Mouse (Mus musculus) CD4-positive helper T cell, adult 2 months (primary cell): ENCODE measurements at regions not wholly inside any gene's neighbourhood (a gene's known extent, or its start where the extent isn't known, plus 50 kb on each side); places are given as distances from the start of the nearest gene placed in this dataset.
A peak's percentile ranks its signal among the peaks of the same experiment; 100 is the strongest.

ENCODE experiments used
- DNase-seq: peaks from one replicate; pipeline ENCODE4 v3.0.0-alpha.2; 2012; ENCODE audit warnings: low read depth, missing footprints, low spot score

DNA sequence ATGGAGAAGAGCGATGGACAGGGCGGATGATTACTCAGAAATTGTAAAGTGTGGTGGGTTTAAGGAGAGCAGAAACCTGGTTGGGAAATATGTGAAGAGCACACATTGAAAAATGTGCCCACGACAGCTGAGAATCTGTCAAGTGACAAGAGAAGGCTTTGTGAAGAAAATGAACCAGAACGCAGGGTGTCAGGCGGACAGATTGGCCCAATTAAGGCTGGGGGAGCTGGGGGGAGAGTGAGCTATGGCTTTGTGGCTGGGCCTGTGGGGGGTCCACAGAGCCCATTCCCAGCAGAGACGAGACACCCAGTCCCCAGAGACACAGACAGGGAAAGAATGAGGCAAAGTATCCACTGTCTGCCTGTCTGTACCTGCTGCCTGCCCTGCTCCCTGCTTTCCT, 153.3 kb downstream of the Shq1 start:
- no peak for DNase-seq

GRCm38 (mm10) chr6:100512676-100513075, 158.3 kb downstream of the Shq1 start:
- peak; percentile 18 for DNase-seq

GRCm38 (mm10) chr6:100510676-100511075, 160.3 kb downstream of the Shq1 start:
- no peak for DNase-seq

DNA sequence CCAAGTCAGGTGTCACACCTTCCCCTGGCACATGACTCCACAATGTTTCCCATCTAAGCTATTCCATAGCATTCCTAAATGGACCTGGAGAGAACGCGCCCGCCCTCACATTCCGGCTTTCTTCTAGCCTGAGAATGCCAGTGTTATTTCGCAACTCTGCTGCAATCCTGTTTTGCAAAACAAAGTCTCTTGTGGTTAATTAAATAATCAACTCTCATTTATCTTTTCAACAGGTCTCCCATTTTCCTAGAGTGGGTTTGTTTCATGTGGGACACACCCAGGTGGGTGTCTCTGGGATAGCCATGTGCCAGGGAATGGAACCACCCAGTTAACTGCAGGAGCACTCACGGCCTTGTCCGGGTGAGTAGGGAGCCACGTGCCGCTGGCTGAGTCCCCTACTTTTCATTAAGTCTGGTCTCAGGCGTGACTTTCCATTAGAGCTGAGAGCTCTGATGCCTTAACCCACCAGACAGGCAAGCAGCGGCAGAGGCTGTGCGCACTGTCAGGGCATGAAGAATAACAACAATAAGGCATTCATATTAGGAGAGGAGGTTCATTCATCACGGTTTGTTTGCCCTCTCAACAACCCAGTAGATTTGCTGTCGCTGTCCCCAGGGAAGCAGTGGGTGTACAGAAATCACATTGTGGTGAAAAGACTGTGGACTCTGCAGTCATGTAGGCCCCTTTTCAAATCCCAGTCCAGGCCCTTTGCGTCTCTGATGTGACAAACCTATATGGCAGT, 165.3 kb downstream of the Shq1 start:
- no peak for DNase-seq

DNA sequence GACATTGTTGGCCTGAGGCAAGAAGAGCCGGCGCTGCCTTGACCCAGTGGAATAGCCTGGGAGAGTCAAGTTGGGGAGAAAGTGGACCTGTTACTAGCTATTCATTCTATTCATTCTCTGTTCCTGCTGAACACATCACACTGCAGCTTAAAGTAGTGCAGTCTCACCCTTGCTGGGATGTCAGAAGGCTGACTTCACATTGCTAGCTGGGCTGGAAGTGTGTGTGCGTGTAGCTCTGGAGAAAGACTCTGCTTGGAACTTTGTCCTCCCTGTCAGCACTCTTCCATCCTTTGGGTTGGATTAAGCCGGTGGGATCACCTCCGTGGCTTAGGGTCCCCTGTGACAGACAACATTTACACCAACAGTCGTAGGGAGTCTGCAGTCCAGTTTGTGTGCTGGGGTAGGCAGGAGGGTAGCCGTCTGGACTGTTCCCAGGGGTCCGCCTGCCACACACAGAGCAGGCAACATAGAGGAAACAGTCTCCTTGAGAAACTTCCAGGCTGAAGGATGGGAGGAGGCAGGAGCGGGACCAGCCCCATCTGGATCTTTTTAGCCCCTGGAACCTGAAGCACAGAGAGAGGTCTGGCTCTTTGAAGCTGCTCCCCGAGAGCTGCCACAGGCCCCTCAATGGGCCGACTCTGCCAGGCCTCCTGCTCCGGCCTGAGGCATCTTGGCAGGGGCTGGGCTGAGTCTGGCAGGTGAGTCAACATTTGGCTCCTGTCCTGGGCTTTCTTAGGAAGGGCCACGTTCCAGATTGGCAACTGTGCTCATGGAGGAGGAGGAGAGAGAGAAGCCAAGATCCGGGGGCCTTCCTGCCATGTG, 167.8 kb downstream of the Shq1 start:
- DNase-seq = no peak

DNA sequence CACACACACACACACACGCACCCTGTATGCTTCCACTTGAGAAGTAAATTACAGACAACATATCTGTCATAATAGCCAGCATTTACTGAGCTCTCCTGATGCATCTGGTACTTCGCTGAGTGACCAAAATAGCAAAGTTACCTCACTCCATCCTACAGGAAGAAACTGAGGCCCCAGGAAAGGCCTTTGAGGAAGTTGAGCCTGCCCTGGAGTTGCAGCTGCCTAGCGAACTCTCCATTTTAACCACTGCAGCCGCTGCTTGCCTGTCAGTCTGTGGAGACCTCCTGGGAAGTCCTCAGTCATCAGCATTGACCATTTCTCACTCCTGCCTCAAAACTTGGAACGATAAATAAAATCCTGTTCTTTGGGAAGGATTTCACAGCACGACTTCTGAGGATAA, 168.8 kb downstream of the Shq1 start:
- DNase-seq = no peak

- DNase-seq = no peak
These were observed 170.2 kb downstream of the Shq1 start for GRCm38 (mm10) chr6:100500741-100501140.

DNA sequence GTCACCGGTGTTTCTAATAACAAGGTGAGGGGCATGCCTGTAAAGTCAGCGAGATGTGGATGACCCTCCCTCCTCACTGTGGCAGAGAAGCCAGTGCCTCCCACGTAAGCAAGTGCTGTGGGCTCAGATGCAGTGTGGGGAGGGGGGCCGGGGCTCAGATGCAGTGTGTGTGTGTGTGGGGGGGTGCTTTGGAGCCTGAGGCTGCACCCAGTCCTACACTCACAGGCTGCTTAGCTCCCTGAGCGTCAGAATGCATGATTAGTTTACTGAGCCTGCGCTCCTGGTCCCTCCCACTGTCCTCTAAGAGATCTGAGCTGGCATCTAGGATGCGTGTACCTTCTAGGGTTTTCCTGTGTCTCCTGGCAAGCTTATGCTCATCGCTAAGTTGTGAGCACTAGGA, 170.9 kb downstream of the Shq1 start:
- DNase-seq = no peak

- no peak for DNase-seq
These were observed 172.1 kb downstream of the Shq1 start for GRCm38 (mm10) chr6:100498861-100499271.

DNA sequence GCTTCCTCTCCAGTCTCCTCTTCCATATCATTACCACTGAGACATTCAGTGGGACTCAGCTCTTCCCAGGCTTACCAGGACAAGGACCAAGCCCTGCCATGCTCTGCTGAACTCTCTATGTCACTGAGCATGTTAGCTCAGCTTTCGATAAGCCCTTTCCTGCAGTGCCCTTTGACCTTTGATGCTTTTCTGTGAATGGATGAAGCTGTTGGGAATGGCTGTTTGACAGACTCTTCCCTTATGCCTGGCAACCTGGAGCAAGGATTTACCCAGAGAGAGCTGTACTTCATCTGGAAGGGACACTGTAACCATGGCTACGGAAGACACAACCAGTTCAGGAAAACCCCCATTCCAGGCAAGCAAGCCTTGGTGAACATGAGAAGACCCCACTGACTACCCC, 172.8 kb downstream of the Shq1 start:
- no peak for DNase-seq

DNA sequence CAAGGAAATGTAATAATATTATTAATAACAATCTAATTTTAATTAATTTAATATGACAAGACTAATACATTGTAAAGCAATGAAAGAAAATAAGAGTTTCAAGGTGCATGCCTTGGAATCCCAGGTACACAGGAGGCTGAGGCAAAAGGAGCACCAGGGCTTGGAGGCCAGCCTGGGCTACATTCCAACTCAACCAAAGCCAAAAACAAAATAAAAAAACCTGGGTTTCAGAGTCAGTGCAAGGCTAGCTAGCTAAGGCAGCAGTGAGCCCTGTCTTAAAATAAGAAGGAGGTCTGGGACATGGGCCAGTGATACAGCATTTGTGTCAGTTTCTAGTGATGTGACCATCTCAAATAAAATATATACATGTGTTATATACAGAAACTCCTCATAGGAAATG, 174.8 kb downstream of the Shq1 start:
- no peak for DNase-seq

DNA sequence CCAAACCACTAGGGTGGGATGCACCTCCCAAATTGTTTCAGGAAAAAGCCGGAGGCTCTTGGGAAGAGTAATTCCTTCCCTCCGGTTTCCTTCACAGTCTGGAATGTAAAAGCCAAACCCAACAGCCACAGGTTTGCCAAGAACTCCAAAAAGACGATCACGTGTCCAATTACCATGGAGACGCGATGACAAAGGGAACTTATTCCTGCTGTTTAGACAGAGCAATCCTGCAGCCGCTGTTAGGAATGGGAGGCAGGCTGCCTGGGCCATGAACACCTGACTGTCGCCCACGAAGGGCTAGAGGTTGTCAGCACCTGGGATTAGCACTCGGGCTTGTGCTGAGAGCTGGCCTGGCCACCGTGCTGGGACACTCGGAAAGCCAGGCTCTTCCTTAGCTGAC, 175.8 kb downstream of the Shq1 start:
- no peak for DNase-seq

DNA sequence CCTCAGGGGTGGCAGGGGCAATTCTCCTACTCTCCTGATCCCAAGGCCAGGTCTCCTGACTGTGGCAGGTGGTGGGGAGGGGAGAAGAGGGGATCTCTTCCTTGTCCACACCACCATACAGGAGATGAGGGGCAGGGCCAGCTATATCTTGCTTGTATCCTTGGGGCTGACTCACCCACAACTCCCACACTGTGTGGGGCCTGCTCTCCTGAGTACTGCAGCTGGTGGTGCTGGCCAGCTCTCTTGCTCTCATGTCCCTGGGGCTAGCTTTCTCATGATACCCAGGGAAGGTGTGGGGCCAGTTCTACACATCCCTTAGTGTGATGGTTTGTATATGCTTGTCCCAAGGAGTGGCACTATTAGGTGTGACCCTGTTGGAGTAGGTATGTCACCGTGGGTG, 177.4 kb downstream of the Shq1 start:
- no peak for DNase-seq

DNA sequence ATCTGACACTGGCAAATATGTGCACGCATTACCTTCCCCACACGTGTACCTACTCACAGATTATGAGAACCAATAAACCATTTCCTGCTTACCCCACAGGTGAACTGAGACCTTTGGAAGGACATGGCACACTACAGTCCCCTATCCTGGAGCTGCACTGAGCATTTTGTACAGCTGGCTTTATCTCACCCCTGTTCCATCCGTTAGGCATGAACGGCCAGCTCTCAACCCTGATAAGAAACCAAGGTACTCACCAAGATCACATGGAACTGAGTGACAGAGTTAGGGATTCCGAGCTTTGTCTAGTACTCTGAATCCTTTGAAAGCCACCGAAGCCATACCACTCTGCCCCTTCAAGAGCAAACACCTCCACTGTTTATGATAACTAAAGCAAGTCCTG, 179.1 kb downstream of the Shq1 start:
- DNase-seq = no peak

GRCm38 (mm10) chr6:100490920-100491712, 179.8 kb downstream of the Shq1 start:
- DNase-seq = no peak

- no peak for DNase-seq
These were observed 187.1 kb downstream of the Shq1 start for GRCm38 (mm10) chr6:100483836-100484235.

DNA sequence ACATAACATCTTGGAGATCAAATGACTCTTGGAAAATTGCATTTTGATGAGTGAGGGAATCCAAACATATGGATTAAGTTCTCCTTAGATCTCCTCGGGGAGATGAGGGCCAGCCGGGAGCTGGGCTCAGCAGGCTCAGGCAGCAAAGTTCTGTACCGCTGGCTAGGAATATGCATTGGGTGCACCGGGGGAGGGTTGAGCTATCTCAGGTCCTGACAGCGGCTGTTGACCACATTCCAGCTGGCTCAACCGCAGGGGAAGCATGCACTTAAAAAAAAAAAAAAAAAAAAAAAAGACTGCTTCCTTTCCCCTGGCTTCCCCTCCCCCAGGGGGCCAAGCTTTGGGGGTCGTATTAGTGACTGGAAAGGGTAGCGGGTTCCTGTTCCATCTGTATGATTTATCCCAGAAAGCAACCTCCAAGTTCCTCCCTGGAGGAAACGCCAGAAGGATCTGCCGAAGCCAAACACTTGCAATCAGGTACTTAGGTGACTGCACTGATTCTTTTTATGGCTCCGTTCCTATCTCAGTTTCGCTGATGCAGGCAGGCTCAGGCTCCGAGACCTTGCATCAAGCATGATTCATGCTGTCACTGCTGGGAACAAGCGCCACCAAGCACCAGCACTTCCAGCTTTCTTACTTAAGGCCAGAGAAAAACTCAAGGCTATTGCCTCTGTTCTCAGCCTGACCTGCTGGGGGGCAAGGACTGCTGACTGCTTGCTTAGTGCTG, 187.7 kb downstream of the Shq1 start:
- DNase-seq = no peak

DNA sequence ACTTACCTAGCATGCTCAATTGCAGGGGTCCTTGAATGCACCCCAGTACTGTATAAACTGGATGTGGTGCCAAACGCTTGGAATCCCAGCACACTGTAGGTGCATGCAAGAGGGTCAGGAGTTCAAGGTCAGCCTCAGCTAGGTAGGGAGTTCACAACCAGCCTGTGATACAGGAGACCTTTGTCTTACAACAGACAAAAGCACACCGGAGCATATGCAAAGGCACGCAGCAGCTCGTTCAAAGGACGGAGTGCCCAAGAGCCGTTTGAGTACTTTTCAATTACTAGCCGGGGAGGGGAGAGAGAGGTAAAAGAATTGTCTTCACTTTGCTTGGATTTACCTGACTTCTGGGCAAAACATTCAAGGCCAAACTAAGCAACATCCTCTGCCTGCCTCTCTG, 188.4 kb downstream of the Shq1 start:
- no peak for DNase-seq

DNA sequence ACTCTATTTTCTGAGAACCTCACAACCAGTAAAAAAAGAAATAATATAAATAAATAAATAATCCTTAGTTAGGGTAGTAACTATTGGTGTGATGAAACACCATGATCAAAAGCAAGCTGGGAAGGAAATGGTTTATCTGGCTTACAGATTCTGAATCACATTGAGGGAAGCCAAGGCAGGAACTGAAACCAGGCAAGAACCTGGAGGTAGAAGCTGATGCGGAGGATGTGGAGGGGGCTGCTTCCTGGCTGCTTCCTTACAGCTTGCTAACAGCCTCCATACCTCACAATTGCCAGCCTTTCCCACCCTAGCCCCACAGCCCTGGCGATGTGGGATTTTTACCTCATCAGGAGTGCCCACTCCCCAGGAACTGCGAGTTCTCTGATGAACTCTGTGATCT, 190.4 kb downstream of the Shq1 start:
- peak; percentile 20 for DNase-seq

DNA sequence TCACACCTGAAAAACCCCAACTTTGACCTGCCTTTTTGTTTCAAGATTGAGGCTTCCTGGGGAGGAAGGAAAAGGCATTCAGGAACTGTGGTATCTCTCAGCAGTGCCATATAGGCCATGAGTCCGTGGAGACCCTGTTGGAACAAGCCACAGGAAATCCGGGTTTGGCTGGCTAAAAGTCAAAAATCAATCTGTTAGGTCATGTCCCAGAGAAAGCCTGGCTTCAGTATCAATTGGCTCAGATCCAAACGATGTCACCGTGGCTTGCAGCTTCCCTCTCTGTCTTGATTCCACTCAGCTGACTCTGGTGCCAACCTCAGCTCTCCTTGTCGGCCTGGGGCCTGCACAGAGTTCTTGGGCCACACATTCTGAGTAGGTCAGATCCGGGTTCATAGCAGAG, 191.1 kb downstream of the Shq1 start:
- DNase-seq = peak; percentile 28

DNA sequence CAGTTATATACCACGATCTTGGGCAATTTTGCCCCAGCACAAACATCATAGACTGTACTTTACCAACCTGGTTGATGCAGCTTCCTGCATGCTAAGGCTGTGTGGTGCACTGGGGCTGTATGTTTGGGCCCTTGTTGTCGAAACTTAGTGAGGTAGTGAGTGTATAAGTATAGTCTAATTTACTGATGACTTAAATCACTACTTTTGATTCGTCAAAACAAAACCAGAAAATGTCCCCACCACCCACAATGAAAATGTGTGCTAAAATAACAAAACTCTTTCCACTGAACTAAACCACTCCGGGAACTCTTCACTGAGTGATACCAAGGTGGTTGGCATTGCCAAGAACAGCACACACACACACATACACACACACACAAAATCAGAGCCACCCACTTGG, 191.5 kb downstream of the Shq1 start:
- DNase-seq = peak; percentile 46
